Mouse (Mus musculus): ENCODE measurements around the gene Polr3g.

GRCm38 (mm10) chr13:81658053-81658752 is 52.6 kb downstream of the Polr3g start:
- TF ChIP-seq POLR2A (IDR thresholded peaks at IDR 0.05; ENCODE audit: insufficient read depth, low read depth, low read length) (no peak), CTCF (IDR thresholded peaks at IDR 0.05) (no peak), EP300 (IDR thresholded peaks at IDR 0.05; ENCODE audit: insufficient read depth, low read depth, low read length) (no peak)
